Mouse (Mus musculus): ENCODE results near the gene Wfdc16. TPM values are rescaled to one million over a fixed set of nuclear protein-coding genes. Genes with fewer than 3 reads are reported as not detected.

The Wfdc16 gene
- not detected in 2 replicates for polyA plus RNA-seq (2014; fragmentation: Nextera tagmentation; extraction: Ambion mirVana)

- Histone ChIP-seq H3K9me3 (ENCODE audit: control insufficient read depth, low read length) (no peaks in the 10 kb centered on the region), H3K4me1 (ENCODE audit: control insufficient read depth in 2 of 2, insufficient read depth in 2 of 2, low read length in 2 of 2) (no peaks in the 10 kb centered on the region), H3K27ac (replicated peaks in 1 of 2; ENCODE audit: control insufficient read depth in 1 of 2, insufficient read depth in 1 of 2, low read depth in 2 of 2, low read length in 2 of 2) (no peak within 1 kb of the TSS), H3K36me3 (ENCODE audit: control insufficient read depth, insufficient read depth, low read length) (no peaks in the 10 kb centered on the region), H3K27me3 (ENCODE audit: control insufficient read depth, insufficient read depth, low read length) (no peaks in the 10 kb centered on the region), H3K4me3 (ENCODE audit: control insufficient read depth in 1 of 2, insufficient read depth in 1 of 2, low read depth in 1 of 2, low read length in 2 of 2) (no peak within 1 kb of the TSS), H3K4me2 (ENCODE audit: low read length) (no peak within 1 kb of the TSS), H3K9ac (ENCODE audit: low read length) (no peak within 1 kb of the TSS)
- 74% methylated on average over 3 of the region's 3 CpGs for WGBS
- no peak for ATAC-seq (ENCODE audit: insufficient number of reproducible peaks, insufficient read depth, low FRiP score, low read depth)
Observed at GRCm38 (mm10) chr2:164638696-164639095, at the start of gene Wfdc16. Wfdc16 (minus strand) TSS chr2:164638796.

- no peak within 1 kb of the TSS for H3K9ac ChIP-seq (ENCODE audit: low read length)
- no peaks in the 10 kb centered on the region for H3K36me3 ChIP-seq (ENCODE audit: control insufficient read depth, insufficient read depth, low read length)
- no peaks in the 10 kb centered on the region for H3K4me1 ChIP-seq (ENCODE audit: control insufficient read depth in 2 of 2, insufficient read depth in 2 of 2, low read length in 2 of 2)
- H3K4me3 ChIP-seq (ENCODE audit: control insufficient read depth in 1 of 2, insufficient read depth in 1 of 2, low read depth in 1 of 2, low read length in 2 of 2) = no peak within 1 kb of the TSS
- H3K4me2 ChIP-seq (ENCODE audit: low read length) = no peak within 1 kb of the TSS
- H3K27ac ChIP-seq (replicated peaks in 1 of 2; ENCODE audit: control insufficient read depth in 1 of 2, insufficient read depth in 1 of 2, low read depth in 2 of 2, low read length in 2 of 2) = no peak within 1 kb of the TSS
- WGBS = 61% methylated on average over 3 of the region's 3 CpGs
- no peak for ATAC-seq (ENCODE audit: insufficient number of reproducible peaks, insufficient read depth, low FRiP score, low read depth)
- H3K27me3 ChIP-seq (ENCODE audit: control insufficient read depth, insufficient read depth, low read length) = no peaks in the 10 kb centered on the region
- no peaks in the 10 kb centered on the region for H3K9me3 ChIP-seq (ENCODE audit: control insufficient read depth, low read length)
Observed at GRCm38 (mm10) chr2:164684807-164685206, 46.2 kb upstream of the Wfdc16 start, which contains the start of gene Wfdc13. Wfdc13 (plus strand) TSS chr2:164685107.

- Histone ChIP-seq H3K36me3 (ENCODE audit: control insufficient read depth, insufficient read depth, low read length) (no peaks in the 10 kb centered on the region), H3K9ac (ENCODE audit: low read length) (no peak overlapping the region), H3K27me3 (ENCODE audit: control insufficient read depth, insufficient read depth, low read length) (no peaks in the 10 kb centered on the region), H3K9me3 (ENCODE audit: control insufficient read depth, low read length) (no peaks in the 10 kb centered on the region), H3K27ac (replicated peaks in 1 of 2; ENCODE audit: control insufficient read depth in 1 of 2, insufficient read depth in 1 of 2, low read depth in 2 of 2, low read length in 2 of 2) (no peak overlapping the region), H3K4me2 (ENCODE audit: low read length) (no peak overlapping the region), H3K4me1 (ENCODE audit: control insufficient read depth in 2 of 2, insufficient read depth in 2 of 2, low read length in 2 of 2) (peaks cover 3 to 4% of the 10 kb centered on the region in 2 experiments; a peak in 1 of 4 replicates), H3K4me3 (ENCODE audit: control insufficient read depth in 1 of 2, insufficient read depth in 1 of 2, low read depth in 1 of 2, low read length in 2 of 2) (no peak overlapping the region)
- ATAC-seq (ENCODE audit: insufficient number of reproducible peaks, insufficient read depth, low FRiP score, low read depth) = no peak
- 66% methylated on average over 3 of the region's 3 CpGs for WGBS
Observed at GRCm38 (mm10) chr2:164679906-164680305, 41.3 kb upstream of the Wfdc16 start.

- Histone ChIP-seq H3K4me1 (ENCODE audit: control insufficient read depth in 2 of 2, insufficient read depth in 2 of 2, low read length in 2 of 2) (peaks cover 3 to 4% of the 10 kb centered on the region in 2 experiments; a peak in 1 of 4 replicates), H3K4me2 (ENCODE audit: low read length) (peak overlapping the region; percentile 58), H3K27ac (replicated peaks in 1 of 2; ENCODE audit: control insufficient read depth in 1 of 2, insufficient read depth in 1 of 2, low read depth in 2 of 2, low read length in 2 of 2) (no peak overlapping the region), H3K9ac (ENCODE audit: low read length) (no peak overlapping the region; the same call in 1 of the 2 replicates), H3K36me3 (ENCODE audit: control insufficient read depth, insufficient read depth, low read length) (no peaks in the 10 kb centered on the region), H3K4me3 (ENCODE audit: control insufficient read depth in 1 of 2, insufficient read depth in 1 of 2, low read depth in 1 of 2, low read length in 2 of 2) (peak overlapping the region; percentile 27 to 45), H3K27me3 (ENCODE audit: control insufficient read depth, insufficient read depth, low read length) (no peaks in the 10 kb centered on the region), H3K9me3 (ENCODE audit: control insufficient read depth, low read length) (no peaks in the 10 kb centered on the region)
- WGBS = 21% methylated on average over 19 of the region's 19 CpGs
- ATAC-seq (ENCODE audit: insufficient number of reproducible peaks, insufficient read depth, low FRiP score, low read depth) = no peak; the same call in 1 of the 2 replicates
Observed at GRCm38 (mm10) chr2:164678848-164679625, 40.4 kb upstream of the Wfdc16 start.

DNA sequence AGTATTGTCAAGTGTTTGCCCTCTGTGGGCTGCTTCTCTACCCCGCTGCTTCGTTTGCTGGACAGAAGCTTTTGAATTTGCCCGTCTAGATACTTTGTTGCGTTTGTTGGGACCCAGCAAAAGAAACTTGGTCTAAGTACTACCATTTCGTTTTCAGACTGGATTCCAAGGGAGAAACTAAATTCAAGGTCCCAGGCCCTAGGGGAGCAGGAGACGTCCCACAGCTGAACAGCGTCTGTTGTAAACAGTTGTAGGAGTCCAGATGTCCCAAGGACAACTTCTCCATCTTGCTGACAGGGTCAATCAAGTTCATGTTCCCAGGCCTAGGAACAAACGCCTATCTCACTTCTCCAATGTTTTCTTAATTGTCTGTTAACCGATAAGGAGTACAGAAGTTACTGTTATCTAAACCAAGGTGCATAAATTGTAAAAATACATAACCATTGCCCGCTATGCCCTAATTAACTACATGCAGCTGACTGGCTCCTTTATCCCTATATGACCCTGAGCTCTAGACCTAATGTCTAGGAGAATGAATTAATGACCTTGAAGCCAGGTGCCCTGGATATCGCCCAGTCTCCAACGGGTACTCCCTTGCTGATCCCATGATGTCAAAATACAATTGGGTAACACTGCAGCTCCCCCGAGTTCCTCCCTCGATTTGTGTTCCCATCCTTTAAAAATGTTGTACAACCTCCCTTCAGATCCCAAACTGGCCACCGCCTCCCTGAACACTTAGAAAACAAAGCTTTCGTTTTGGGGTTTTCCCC is 38.5 kb upstream of the Wfdc16 start:
- Histone ChIP-seq H3K9me3 (ENCODE audit: control insufficient read depth, low read length) (no peaks in the 10 kb centered on the region), H3K4me1 (ENCODE audit: control insufficient read depth in 2 of 2, insufficient read depth in 2 of 2, low read length in 2 of 2) (peaks cover 3 to 4% of the 10 kb centered on the region in 2 experiments; a peak in 1 of 4 replicates), H3K4me3 (ENCODE audit: control insufficient read depth in 1 of 2, insufficient read depth in 1 of 2, low read depth in 1 of 2, low read length in 2 of 2) (no peak overlapping the region), H3K27ac (replicated peaks in 1 of 2; ENCODE audit: control insufficient read depth in 1 of 2, insufficient read depth in 1 of 2, low read depth in 2 of 2, low read length in 2 of 2) (no peak overlapping the region), H3K9ac (ENCODE audit: low read length) (no peak overlapping the region), H3K4me2 (ENCODE audit: low read length) (no peak overlapping the region), H3K36me3 (ENCODE audit: control insufficient read depth, insufficient read depth, low read length) (no peaks in the 10 kb centered on the region), H3K27me3 (ENCODE audit: control insufficient read depth, insufficient read depth, low read length) (no peaks in the 10 kb centered on the region)
- WGBS = 74% methylated on average over 16 of the region's 16 CpGs
- no peak for ATAC-seq (ENCODE audit: insufficient number of reproducible peaks, insufficient read depth, low FRiP score, low read depth)

GRCm38 (mm10) chr2:164676103-164676502 is 37.5 kb upstream of the Wfdc16 start:
- Histone ChIP-seq H3K36me3 (ENCODE audit: control insufficient read depth, insufficient read depth, low read length) (no peaks in the 10 kb centered on the region), H3K9ac (ENCODE audit: low read length) (no peak overlapping the region), H3K4me2 (ENCODE audit: low read length) (no peak overlapping the region), H3K9me3 (ENCODE audit: control insufficient read depth, low read length) (no peaks in the 10 kb centered on the region), H3K4me3 (ENCODE audit: control insufficient read depth in 1 of 2, insufficient read depth in 1 of 2, low read depth in 1 of 2, low read length in 2 of 2) (no peak overlapping the region), H3K27ac (replicated peaks in 1 of 2; ENCODE audit: control insufficient read depth in 1 of 2, insufficient read depth in 1 of 2, low read depth in 2 of 2, low read length in 2 of 2) (no peak overlapping the region), H3K27me3 (ENCODE audit: control insufficient read depth, insufficient read depth, low read length) (no peaks in the 10 kb centered on the region), H3K4me1 (ENCODE audit: control insufficient read depth in 2 of 2, insufficient read depth in 2 of 2, low read length in 2 of 2) (peaks cover 3 to 4% of the 10 kb centered on the region in 2 experiments; a peak in 1 of 4 replicates)
- WGBS = 84% methylated on average over 7 of the region's 7 CpGs
- ATAC-seq (ENCODE audit: insufficient number of reproducible peaks, insufficient read depth, low FRiP score, low read depth) = no peak

DNA sequence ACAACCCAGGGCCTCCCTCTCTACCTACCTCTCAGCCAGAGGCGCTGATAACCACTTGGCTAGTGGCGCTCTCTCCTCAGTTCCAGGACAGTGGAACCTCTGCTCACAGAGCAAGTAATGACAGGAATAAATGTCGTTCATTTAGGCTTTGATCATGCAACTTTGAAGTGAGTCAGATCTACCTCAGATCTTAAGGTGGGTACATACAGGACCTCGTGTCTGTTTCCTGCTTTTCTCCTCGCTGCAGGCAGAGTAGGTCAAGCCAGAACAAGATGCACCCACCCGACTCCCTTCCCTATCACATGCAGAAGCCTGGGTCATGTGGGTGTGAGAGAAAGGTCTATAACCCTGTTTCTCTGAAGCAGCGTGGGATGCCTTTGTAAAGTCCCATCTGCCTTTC is 35.4 kb upstream of the Wfdc16 start, which contains the start of gene Wfdc11:
Gene Wfdc11, minus strand, starts transcription at position 101 of the 400 bp plus-strand sequence.
- WGBS = 63% methylated on average over 7 of the region's 7 CpGs
- no peaks in the 10 kb centered on the region for H3K27me3 ChIP-seq (ENCODE audit: control insufficient read depth, insufficient read depth, low read length)
- no peak for ATAC-seq (ENCODE audit: insufficient number of reproducible peaks, insufficient read depth, low FRiP score, low read depth)
- H3K36me3 ChIP-seq (ENCODE audit: control insufficient read depth, insufficient read depth, low read length) = no peaks in the 10 kb centered on the region
- no peak within 1 kb of the TSS for H3K4me2 ChIP-seq (ENCODE audit: low read length)
- H3K9ac ChIP-seq (ENCODE audit: low read length) = no peak within 1 kb of the TSS
- no peak within 1 kb of the TSS for H3K27ac ChIP-seq (replicated peaks in 1 of 2; ENCODE audit: control insufficient read depth in 1 of 2, insufficient read depth in 1 of 2, low read depth in 2 of 2, low read length in 2 of 2)
- no peaks in the 10 kb centered on the region for H3K9me3 ChIP-seq (ENCODE audit: control insufficient read depth, low read length)
- H3K4me1 ChIP-seq (ENCODE audit: control insufficient read depth in 2 of 2, insufficient read depth in 2 of 2, low read length in 2 of 2) = 0 out of 4 replicates have a peak, but pooled peaks cover 0 to 4% of the 10 kb centered on the region in 2 experiments
- H3K4me3 ChIP-seq (ENCODE audit: control insufficient read depth in 1 of 2, insufficient read depth in 1 of 2, low read depth in 1 of 2, low read length in 2 of 2) = no peak within 1 kb of the TSS
